Mouse (Mus musculus): ENCODE measurements around the gene Ptch2. TPM values are rescaled to one million over a fixed set of nuclear protein-coding genes. Genes with fewer than 3 reads are reported as not detected.
A peak's percentile ranks its signal among the peaks of the same experiment; 100 is the strongest.

Gene Ptch2
- polyA plus RNA-seq, 1 experiment from 2014 or later: 14.1 TPM

- peaks cover 16% of the 10 kb centered on the region; the same call in 1 of the 2 replicates for H3K36me3 ChIP-seq (ENCODE audit: insufficient read depth)
Measured at GRCm38 (mm10) chr4:117127991-117128686, 32.3 kb downstream of the Ptch2 start.

DNA sequence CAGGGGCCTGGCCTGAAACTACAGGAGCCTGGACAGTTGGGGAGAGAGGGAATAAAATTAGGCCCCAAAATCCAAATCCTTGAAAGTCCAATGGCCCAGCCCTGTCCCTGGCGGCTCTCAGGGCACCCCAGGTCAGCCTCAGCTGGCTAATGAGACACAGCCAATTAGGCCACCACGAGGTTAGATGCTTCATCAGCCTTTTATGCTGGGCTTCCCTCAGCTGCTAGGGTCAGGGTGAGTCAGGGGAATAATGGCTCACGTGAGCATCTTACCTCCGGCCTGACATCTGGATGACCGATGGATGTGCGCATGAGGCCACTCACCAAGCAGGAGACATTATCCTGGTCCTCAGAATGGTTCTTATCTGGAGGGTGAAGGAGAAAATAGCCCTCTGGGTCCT, 34.9 kb downstream of the Ptch2 start:
- Histone ChIP-seq H3K27me3 (ENCODE audit: insufficient read depth, low read length) (peaks cover 18% of the 10 kb centered on the region), H3K9me3 (ENCODE audit: low read depth, low read length) (no peaks in the 10 kb centered on the region), H3K4me3 (ENCODE audit: low read depth, low read length) (no peak overlapping the region), H3K9ac (no peak overlapping the region), H3K27ac (ENCODE audit: low read depth) (no peak overlapping the region), H3K4me2 (no peak overlapping the region), H3K36me3 (ENCODE audit: insufficient read depth) (peaks cover 16% of the 10 kb centered on the region; the same call in 1 of the 2 replicates), H3K4me1 (ENCODE audit: insufficient read depth) (peaks cover 17% of the 10 kb centered on the region)
- ATAC-seq (ENCODE audit: insufficient read depth) (no peak), DNase-seq (no peak)
- WGBS: 79% methylated on average over 6 of the region's 6 CpGs
- no peak for TF ChIP-seq CTCF (IDR thresholded peaks at IDR 0.05; ENCODE audit: low read depth)

More at GRCm38 (mm10) chr4:117127991-117128686, 32.3 kb downstream of the Ptch2 start:
- ATAC-seq (ENCODE audit: insufficient read depth) (no peak), DNase-seq (no peak)
- H3K27ac ChIP-seq (ENCODE audit: low read depth): no peak overlapping the region
- H3K9me3 ChIP-seq (ENCODE audit: low read depth, low read length): no peaks in the 10 kb centered on the region
- H3K4me2 ChIP-seq: no peak overlapping the region
- no peak overlapping the region for H3K4me3 ChIP-seq (ENCODE audit: low read depth, low read length)
- TF ChIP-seq CTCF (IDR thresholded peaks at IDR 0.05; ENCODE audit: low read depth): no peak
- no peak overlapping the region for H3K9ac ChIP-seq
- peaks cover 15% of the 10 kb centered on the region for H3K27me3 ChIP-seq (ENCODE audit: insufficient read depth, low read length)
- 88% methylated on average over 33 of the region's 33 CpGs for WGBS
- H3K4me1 ChIP-seq (ENCODE audit: insufficient read depth): peaks cover 25% of the 10 kb centered on the region

DNA sequence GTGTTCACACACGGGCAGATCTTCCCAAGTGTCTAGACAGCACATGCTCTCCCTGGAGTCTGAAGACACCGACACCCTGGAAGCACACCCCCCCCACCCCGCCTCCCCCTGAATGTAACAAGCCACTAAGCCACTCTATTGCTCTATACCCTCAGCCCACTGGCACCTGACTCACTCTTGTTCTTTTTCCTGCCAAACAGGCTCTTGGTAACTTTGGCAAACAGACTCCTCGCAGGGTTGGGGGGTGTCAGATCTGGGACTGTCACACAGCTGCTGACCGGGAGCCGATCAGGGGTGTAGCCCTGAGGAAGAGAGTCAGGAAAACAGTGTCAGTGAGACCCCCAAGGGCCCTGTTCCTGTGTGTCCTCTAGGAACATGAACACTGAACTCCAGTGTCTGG, 35.3 kb downstream of the Ptch2 start:
- DNase-seq: no peak

GRCm38 (mm10) chr4:117131890-117132793, 36.3 kb downstream of the Ptch2 start:
- Histone ChIP-seq H3K4me2 (peak overlapping the region; percentile 100), H3K4me3 (ENCODE audit: low read depth, low read length) (peak overlapping the region; percentile 85), H3K27ac (ENCODE audit: low read depth) (no peak overlapping the region), H3K9ac (no peak overlapping the region), H3K4me1 (ENCODE audit: insufficient read depth) (peaks cover 14% of the 10 kb centered on the region; the same call in 1 of the 2 replicates), H3K36me3 (ENCODE audit: insufficient read depth) (peaks cover 16% of the 10 kb centered on the region; the same call in 1 of the 2 replicates), H3K9me3 (ENCODE audit: low read depth, low read length) (no peaks in the 10 kb centered on the region), H3K27me3 (ENCODE audit: insufficient read depth, low read length) (peaks cover 18% of the 10 kb centered on the region)
- 31% methylated on average over 7 of the region's 7 CpGs for WGBS
- no peak for TF ChIP-seq CTCF (IDR thresholded peaks at IDR 0.05; ENCODE audit: low read depth)
- ATAC-seq (ENCODE audit: insufficient read depth) (0 out of 2 replicates have a peak, but pooled peaks have one; percentile 8), DNase-seq (peak; percentile 27)

More for the DNA sequence above, 35.3 kb downstream of the Ptch2 start:
- H3K9me3 ChIP-seq (ENCODE audit: low read depth, low read length): no peaks in the 10 kb centered on the region
- no peak for TF ChIP-seq CTCF (IDR thresholded peaks at IDR 0.05; ENCODE audit: low read depth)
- H3K4me3 ChIP-seq (ENCODE audit: low read depth, low read length): no peak overlapping the region
- 64% methylated on average over 6 of the region's 6 CpGs for WGBS
- peaks cover 16% of the 10 kb centered on the region; the same call in 1 of the 2 replicates for H3K36me3 ChIP-seq (ENCODE audit: insufficient read depth)
- H3K4me1 ChIP-seq (ENCODE audit: insufficient read depth): peaks cover 14% of the 10 kb centered on the region; the same call in 1 of the 2 replicates
- H3K27ac ChIP-seq (ENCODE audit: low read depth): no peak overlapping the region
- H3K27me3 ChIP-seq (ENCODE audit: insufficient read depth, low read length): peaks cover 18% of the 10 kb centered on the region
- H3K9ac ChIP-seq: no peak overlapping the region
- ATAC-seq (ENCODE audit: insufficient read depth): no peak
- H3K4me2 ChIP-seq: no peak overlapping the region

DNA sequence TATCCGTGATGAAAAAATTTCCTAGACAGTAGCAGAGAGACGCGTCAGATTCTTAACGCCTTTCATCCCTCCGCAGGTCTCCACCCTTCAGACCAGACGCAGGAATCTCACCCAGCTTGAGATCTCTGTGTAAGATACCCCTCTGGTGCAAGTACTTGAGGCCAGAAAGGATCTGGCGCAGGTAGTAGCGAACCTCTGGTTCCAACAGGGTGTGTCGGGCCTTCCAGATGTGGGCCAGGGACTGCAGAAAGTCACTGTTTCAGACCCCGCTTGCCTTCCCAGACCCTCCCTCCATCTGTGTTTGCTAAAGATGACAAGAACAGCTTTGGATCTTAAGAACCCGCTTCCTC, 36.9 kb downstream of the Ptch2 start:
- H3K9me3 ChIP-seq (ENCODE audit: low read depth, low read length): no peaks in the 10 kb centered on the region
- peak overlapping the region; percentile 73; the same call in 1 of the 2 replicates for H3K9ac ChIP-seq
- no peak for DNase-seq
- H3K4me1 ChIP-seq (ENCODE audit: insufficient read depth): peaks cover 14% of the 10 kb centered on the region; the same call in 1 of the 2 replicates
- H3K27ac ChIP-seq (ENCODE audit: low read depth): no peak overlapping the region
- H3K4me3 ChIP-seq (ENCODE audit: low read depth, low read length): peak overlapping the region; percentile 85
- peak overlapping the region; percentile 100 for H3K4me2 ChIP-seq
- 19% methylated on average over 11 of the region's 11 CpGs for WGBS
- H3K36me3 ChIP-seq (ENCODE audit: insufficient read depth): peaks cover 14% of the 10 kb centered on the region; the same call in 1 of the 2 replicates
- ATAC-seq (ENCODE audit: insufficient read depth): no peak
- TF ChIP-seq CTCF (IDR thresholded peaks at IDR 0.05; ENCODE audit: low read depth): no peak
- H3K27me3 ChIP-seq (ENCODE audit: insufficient read depth, low read length): peaks cover 18% of the 10 kb centered on the region

DNA sequence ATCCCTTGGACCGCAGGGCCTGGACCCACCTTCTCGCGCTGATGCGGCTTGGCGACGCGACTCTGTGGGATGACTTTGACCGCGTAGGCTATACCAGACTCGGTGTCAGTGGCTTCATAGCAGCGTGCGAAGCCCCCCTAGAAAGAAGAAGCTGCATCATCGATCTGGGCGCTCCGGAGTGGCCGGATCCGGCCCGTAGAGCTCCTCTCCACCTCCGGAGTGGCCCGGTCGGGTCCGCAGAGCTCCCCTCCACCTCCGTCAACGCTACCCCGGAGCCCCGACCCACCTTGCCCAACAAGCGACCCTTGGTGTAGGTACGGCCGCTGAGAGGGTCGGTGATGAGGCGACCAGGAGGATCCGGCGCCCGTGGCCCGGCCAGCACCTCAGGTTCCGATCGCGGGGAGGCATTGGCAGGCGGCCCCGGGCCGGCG, 37.5 kb downstream of the Ptch2 start:
- Histone ChIP-seq H3K4me3 (ENCODE audit: low read depth, low read length) (peak overlapping the region; percentile 85), H3K4me1 (ENCODE audit: insufficient read depth) (peaks cover 14% of the 10 kb centered on the region; the same call in 1 of the 2 replicates), H3K36me3 (ENCODE audit: insufficient read depth) (peaks cover 9% of the 10 kb centered on the region; the same call in 1 of the 2 replicates), H3K27me3 (ENCODE audit: insufficient read depth, low read length) (peaks cover 18% of the 10 kb centered on the region), H3K9me3 (ENCODE audit: low read depth, low read length) (no peaks in the 10 kb centered on the region), H3K9ac (peak overlapping the region; percentile 73), H3K27ac (ENCODE audit: low read depth) (no peak overlapping the region), H3K4me2 (peak overlapping the region; percentile 100)
- peak; percentile 42 for DNase-seq
- under 1% methylated on average over 42 of the region's 42 CpGs for WGBS
- peak; percentile 51 for ATAC-seq (ENCODE audit: insufficient read depth)
- no peak for TF ChIP-seq CTCF (IDR thresholded peaks at IDR 0.05; ENCODE audit: low read depth)

Measured in lung, embryonic 14.5 days (tissue).